Mouse (Mus musculus) CH12.LX (cell line): Measurements from ENCODE around the gene Eef1e1. TPM values are rescaled to one million over a fixed set of nuclear protein-coding genes. Genes with fewer than 3 reads are reported as not detected.

Experiments used
- DNase-seq: peaks from one replicate; pipeline ENCODE4 v3.0.0-alpha.2; 2013; ENCODE audit errors: extremely low read depth
- H3K27ac ChIP-seq: 2 replicates; pipeline ENCODE4 v1.5.1; 2012; ENCODE audit warnings: low read depth, mild to moderate bottlenecking, control low read depth, moderate library complexity; ENCODE audit not compliant: insufficient read depth
- H3K27me3 ChIP-seq: replicated peaks from 2 replicates; pipeline ENCODE3; 2012; ENCODE audit warnings: inconsistent platforms
- H3K36me3 ChIP-seq, 2 experiments: replicated peaks in 1 of 2; 2 replicates each; pipeline versions ENCODE3 to v1.6.1; 2012; ENCODE audit warnings: inconsistent platforms in 1 of 2, low read length in 1 of 2, mild to moderate bottlenecking in 1 of 2, mixed read lengths in 1 of 2, moderate library complexity in 1 of 2; ENCODE audit not compliant: control insufficient read depth in 1 of 2, insufficient read depth in 1 of 2
- H3K4me1 ChIP-seq, 2 experiments: 2 replicates each; pipeline ENCODE4 v1.6.1; 2012; ENCODE audit warnings: inconsistent platforms in 1 of 2, moderate library complexity in 1 of 2; ENCODE audit not compliant: insufficient read depth in 2 of 2, control insufficient read depth in 1 of 2
- H3K4me2 ChIP-seq: 2 replicates; pipeline ENCODE4 v1.6.1; 2012; ENCODE audit warnings: low read depth, mild to moderate bottlenecking, control low read depth; ENCODE audit not compliant: poor library complexity, insufficient read depth, severe bottlenecking
- H3K4me3 ChIP-seq, 3 experiments: fragments of 150-350 bp in 1 of 3; sonication (generic) in 1 of 3; replicated peaks in 1 of 3; 2 replicates each; pipeline versions ENCODE3 to v1.5.1; 2011 to 2012; ENCODE audit warnings: low read depth in 2 of 3, low read length in 2 of 3, mild to moderate bottlenecking in 2 of 3, moderate library complexity in 2 of 3, control low read depth in 1 of 3, improper control_type of control experiment in 1 of 3, inconsistent platforms in 1 of 3, mixed read lengths in 1 of 3; ENCODE audit not compliant: poor library complexity in 1 of 3
- H3K79me2 ChIP-seq: replicated peaks from 2 replicates; pipeline ENCODE4 v1.6.1; 2012; ENCODE audit warnings: mild to moderate bottlenecking, moderate library complexity; ENCODE audit not compliant: control insufficient read depth, poor library complexity, insufficient read depth, severe bottlenecking; ENCODE audit errors: extremely low read depth
- H3K9ac ChIP-seq: 2 replicates; pipeline ENCODE4 v1.6.1; 2012; ENCODE audit warnings: low read depth, mild to moderate bottlenecking, control low read depth, moderate library complexity; ENCODE audit not compliant: insufficient read depth
- H3K9me3 ChIP-seq: replicated peaks from 2 replicates; pipeline ENCODE3; 2012; ENCODE audit warnings: low read length, inconsistent platforms, mixed read lengths
- BHLHE40 ChIP-seq: IDR thresholded peaks from 2 replicates; pipeline ENCODE4 v1.6.1; 2011; ENCODE audit warnings: mild to moderate bottlenecking, low read depth, low read length, improper control_type of control experiment
- CHD1 ChIP-seq: IDR thresholded peaks from 2 replicates; pipeline ENCODE4 v1.6.1; 2012; ENCODE audit warnings: low read depth, low read length, improper control_type of control experiment, inconsistent platforms
- CHD2 ChIP-seq: IDR thresholded peaks from 2 replicates; pipeline ENCODE4 v1.6.1; 2011; ENCODE audit warnings: low read length, improper control_type of control experiment
- E2F4 ChIP-seq: IDR thresholded peaks from 2 replicates; pipeline ENCODE4 v1.6.1; 2011; ENCODE audit warnings: low read depth, low read length, improper control_type of control experiment; ENCODE audit not compliant: insufficient replicate concordance
- EP300 ChIP-seq: IDR thresholded peaks from 2 replicates; pipeline ENCODE4 v1.6.1; 2011; ENCODE audit warnings: low read length, improper control_type of control experiment
- HCFC1 ChIP-seq: IDR thresholded peaks from 2 replicates; pipeline ENCODE4 v1.6.1; 2012; ENCODE audit warnings: low read depth, mild to moderate bottlenecking, inconsistent platforms, low read length, improper control_type of control experiment
- JUN ChIP-seq: IDR thresholded peaks from 2 replicates; pipeline ENCODE4 v1.6.1; 2011; ENCODE audit warnings: low read depth, mild to moderate bottlenecking, low read length, improper control_type of control experiment, moderate library complexity; ENCODE audit not compliant: insufficient read depth
- JUND ChIP-seq: conservative IDR thresholded peaks from 2 replicates; pipeline ENCODE4 v1.6.1; 2011; ENCODE audit warnings: low read depth, low read length, improper control_type of control experiment
- KAT2A ChIP-seq: IDR thresholded peaks from 2 replicates; pipeline ENCODE4 v1.6.1; 2012; ENCODE audit warnings: low read length, improper control_type of control experiment, inconsistent platforms; ENCODE audit not compliant: insufficient replicate concordance
- MAFK ChIP-seq: IDR thresholded peaks from 2 replicates; pipeline ENCODE4 v1.6.1; 2011; ENCODE audit warnings: low read length, improper control_type of control experiment; ENCODE audit not compliant: insufficient replicate concordance
- MAX ChIP-seq: IDR thresholded peaks from 2 replicates; pipeline ENCODE4 v1.6.1; 2011; ENCODE audit warnings: low read length, improper control_type of control experiment
- MAZ ChIP-seq: IDR thresholded peaks from 2 replicates; pipeline ENCODE4 v1.6.1; 2012; ENCODE audit warnings: low read depth, mild to moderate bottlenecking, inconsistent platforms, low read length, improper control_type of control experiment, moderate library complexity
- MEF2A ChIP-seq: IDR thresholded peaks from 2 replicates; pipeline ENCODE4 v1.6.1; 2014; ENCODE audit warnings: low read depth, mild to moderate bottlenecking, inconsistent platforms, low read length, improper control_type of control experiment, borderline replicate concordance
- MXI1 ChIP-seq: IDR thresholded peaks from 2 replicates; pipeline ENCODE4 v1.6.1; 2011; ENCODE audit warnings: mild to moderate bottlenecking, low read depth, low read length, improper control_type of control experiment
- NELFE ChIP-seq: IDR thresholded peaks from 2 replicates; pipeline ENCODE4 v1.6.1; 2011; ENCODE audit warnings: low read depth, low read length, improper control_type of control experiment
- PAX5 ChIP-seq: IDR thresholded peaks from 2 replicates; pipeline ENCODE4 v1.6.1; 2012; ENCODE audit warnings: low read length, inconsistent platforms, mixed read lengths
- RCOR1 ChIP-seq: conservative IDR thresholded peaks from 2 replicates; pipeline ENCODE4 v1.6.1; 2012; ENCODE audit warnings: low read depth, mild to moderate bottlenecking, inconsistent platforms, low read length, improper control_type of control experiment
- UBTF ChIP-seq: IDR thresholded peaks from 2 replicates; pipeline ENCODE4 v1.6.1; 2012; ENCODE audit warnings: low read depth, mild to moderate bottlenecking, inconsistent platforms, low read length, improper control_type of control experiment, moderate library complexity
- ZC3H11A ChIP-seq: IDR thresholded peaks from 2 replicates; pipeline ENCODE4 v1.6.1; 2012; ENCODE audit warnings: low read depth, mild to moderate bottlenecking, inconsistent platforms, low read length, improper control_type of control experiment
- ZKSCAN1 ChIP-seq: IDR thresholded peaks from 2 replicates; pipeline ENCODE4 v1.6.1; 2012; ENCODE audit warnings: low read depth, inconsistent platforms, low read length, improper control_type of control experiment, borderline replicate concordance
- ZMIZ1 ChIP-seq: IDR thresholded peaks from 2 replicates; pipeline ENCODE4 v1.6.1; 2012; ENCODE audit warnings: low read depth, mild to moderate bottlenecking, inconsistent platforms, low read length, improper control_type of control experiment
- dilution Hi-C: fragments of 300-500 bp; cut with MboI; formaldehyde crosslinking; loops from 2 replicates; pipeline ENCODE4 v1.14.3; 2020; ENCODE audit warnings: low sequenced_read_pairs; ENCODE audit not compliant: extremely low pct_unique_long_range_greater_than_20kb, extremely low pct_ligation_motif_present
- in situ Hi-C: fragments of 300-500 bp; cut with MboI; formaldehyde crosslinking; loops from 3 replicates; pipeline ENCODE4 v1.14.3; 2019; ENCODE audit warnings: low sequenced_read_pairs, low pct_ligation_motif_present, low pct_unique_long_range_greater_than_20kb, mixed read lengths
- polyA plus RNA-seq: library from polyadenylated mRNA; unstranded; fragments of >175 nt; gene quantifications from 2 replicates; pipeline ENCODE4 v1.2.1, GENCODE M21; 2012; ENCODE audit warnings: low read depth; ENCODE audit not compliant: insufficient read length
- total RNA-seq, 2 experiments: library from RNA; depleted of rRNA; stranded (reverse); fragments of 300-350 nt in 1 of 2; fragments of >200 nt in 1 of 2; gene quantifications; 2 replicates each; pipeline ENCODE4 v1.2.3; 2012 to 2014

Gene Eef1e1
- total and polyA plus RNA-seq, 3 experiments: 123 to 151 (median 148) TPM

- TF ChIP-seq CHD2 (no peak), PAX5 (no peak), ZC3H11A (no peak), RCOR1 (no peak), CHD1 (no peak), E2F4 (no peak), MAX (0 out of 2 replicates have a peak, but pooled peaks have one; percentile 2), MXI1 (peak; percentile 84), EP300 (no peak), BHLHE40 (no peak), ZKSCAN1 (no peak; the same call in 1 of the 2 replicates), KAT2A (peak; percentile 86; the same call in 1 of the 2 replicates), MAFK (no peak), NELFE (0 out of 2 replicates have a peak, but pooled peaks have one; percentile 22)
- TF ChIP-seq, all 38 proteins: peak for 14
Observed at GRCm38 (mm10) chr13:38634800-38635269, 24.0 kb downstream of the Eef1e1 start, which contains the start of gene Bloc1s5 (continued).

- Histone ChIP-seq H3K27ac (0 out of 2 replicates have a peak overlapping the region, but pooled peaks have one; percentile 12), H3K4me1 (peaks cover 6 to 14% of the 10 kb centered on the region in 2 experiments; a peak in 3 of 4 replicates), H3K4me2 (peak overlapping the region; percentile 92), H3K36me3 (peaks cover 0 to 16% of the 10 kb centered on the region in 2 experiments), H3K9me3 (no peaks in the 10 kb centered on the region), H3K9ac (peak overlapping the region; percentile 80), H3K79me2 (no peaks in the 10 kb centered on the region), H3K27me3 (no peaks in the 10 kb centered on the region), H3K4me3 (peak overlapping the region; percentile 66 to 95 (median 89))
- peak; percentile 8 for DNase-seq
- in situ Hi-C loops: no loop called here
- dilution Hi-C loops: no loop called here
- TF ChIP-seq KAT2A (no peak), MEF2A (no peak), MXI1 (no peak), HCFC1 (no peak), ZKSCAN1 (no peak), ZMIZ1 (no peak), MAZ (no peak), EP300 (no peak), UBTF (no peak), CHD1 (no peak), JUND (no peak), JUN (no peak)
Observed at GRCm38 (mm10) chr13:38634256-38634799, 24.5 kb downstream of the Eef1e1 start.
